Comparison of ENCODE assay signal across 8 mouse cellular contexts in genomic region chr4:142084936-142085563, GRCm38 (mm10). TPM values are rescaled to one million over a fixed set of nuclear protein-coding genes. Genes with fewer than 3 reads are reported as not detected.
A peak's percentile ranks its signal among the peaks of the same experiment; 100 is the strongest.
DNase-seq lines count a peak whose midpoint lies in the region; ATAC-seq and TF ChIP-seq lines count a peak whose summit lies in the region.

No protein-coding gene starts in this region.

- peaks cover 50% of the 10 kb centered on the region for H3K4me1 ChIP-seq in E14TG2a.4 (replicated peaks; ENCODE audit: low read depth, low read length)
- H3K4me1 ChIP-seq in hindbrain, embryonic 12.5 days, result peaks cover 23% of the 10 kb centered on the region
- peaks cover 31% of the 10 kb centered on the region for H3K4me1 ChIP-seq in liver, embryonic 13.5 days (replicated peaks)

- no peak for ATAC-seq in cerebellum, adult (ENCODE audit: insufficient number of reproducible peaks, low FRiP score, low TSS enrichment)
- ATAC-seq in hindbrain, embryonic 12.5 days (ENCODE audit: low FRiP score), result no peak
- no peak for ATAC-seq in liver, embryonic 13.5 days (ENCODE audit: low read depth)
- no peak for ATAC-seq in granulocyte monocyte progenitor cell, adult 5-6 weeks (replicated peaks; ENCODE audit: poor library complexity, severe bottlenecking)
- no peak for ATAC-seq in inflammation-experienced regulatory T-cells, adult 6 months

- H3K9me3 ChIP-seq in E14TG2a.4 (ENCODE audit: low read length), result no peaks in the 10 kb centered on the region
- no peaks in the 10 kb centered on the region for H3K9me3 ChIP-seq in hindbrain, embryonic 12.5 days (replicated peaks)
- H3K9me3 ChIP-seq in liver, embryonic 13.5 days (replicated peaks), result no peaks in the 10 kb centered on the region

- no peak overlapping the region for H3K27ac ChIP-seq in hindbrain, embryonic 12.5 days
- H3K27ac ChIP-seq in liver, embryonic 13.5 days, result peak overlapping the region; percentile 58

- peak; percentile 39 for DNase-seq in cerebellum, adult 11-12 months
- DNase-seq in liver, embryonic 13.5 days, result no peak
- DNase-seq in urinary bladder, postnatal 14 days (ENCODE audit: low spot score), result no peak

- peak overlapping the region; percentile 69; the same call in 1 of the 2 replicates for H3K9ac ChIP-seq in hindbrain, embryonic 12.5 days
- H3K9ac ChIP-seq in liver, embryonic 13.5 days, result peak overlapping the region; percentile 64; the same call in 1 of the 2 replicates

- peaks cover 5% of the 10 kb centered on the region for H3K27me3 ChIP-seq in E14TG2a.4 (ENCODE audit: insufficient read depth, low read length)
- peaks cover 63% of the 10 kb centered on the region for H3K27me3 ChIP-seq in hindbrain, embryonic 12.5 days
- H3K27me3 ChIP-seq in liver, embryonic 13.5 days, result peaks cover 51% of the 10 kb centered on the region

- H3K4me2 ChIP-seq in hindbrain, embryonic 12.5 days (replicated peaks), result peak overlapping the region; percentile 98
- H3K4me2 ChIP-seq in liver, embryonic 13.5 days, result peak overlapping the region; percentile 62

- H3K4me3 ChIP-seq in E14TG2a.4 (replicated peaks; ENCODE audit: low read length), result peak overlapping the region; percentile 88
- peak overlapping the region; percentile 66 for H3K4me3 ChIP-seq in hindbrain, embryonic 12.5 days
- H3K4me3 ChIP-seq in liver, embryonic 13.5 days (replicated peaks), result peak overlapping the region; percentile 57

- TF ChIP-seq CTCF in E14TG2a.4 (conservative IDR thresholded peaks at IDR 0.05; ENCODE audit: low read length), result peak; percentile 4; the same call in 1 of the 2 replicates

- WGBS in hindbrain, embryonic 12.5 days, result 5% methylated on average over 20 of the region's 20 CpGs
- WGBS in liver, embryonic 13.5 days (ENCODE audit: insufficient replicate concordance), result 8% methylated on average over 20 of the region's 20 CpGs

- H3K36me3 ChIP-seq in E14TG2a.4 (ENCODE audit: insufficient read depth, low read length), result 0 out of 2 replicates have a peak, but pooled peaks cover 3% of the 10 kb centered on the region
- no peaks in the 10 kb centered on the region for H3K36me3 ChIP-seq in hindbrain, embryonic 12.5 days
- no peaks in the 10 kb centered on the region for H3K36me3 ChIP-seq in liver, embryonic 13.5 days

RNA-seq across cellular contexts. Expression of gene Tmem51, which starts 0.9 kb away (rescaled TPM):
- polyA plus RNA-seq in hindbrain, embryonic 12.5 days (2016; fragmentation: Nextera tagmentation; extraction: Ambion mirVana), result 7.1 and 8.7 TPM in 2 replicates
- polyA plus RNA-seq in liver, embryonic 13.5 days (2015; fragmentation: Nextera tagmentation; extraction: Ambion mirVana), result 13.5 and 16.4 TPM in 2 replicates
- 0.41 TPM in 1 of 2 replicates, not detected in the other for total RNA-seq in granulocyte monocyte progenitor cell, adult 5-6 weeks (2014; fragmentation: Nextera tagmentation)
- 1.1 TPM in 1 of 2 replicates, not detected in the other for total RNA-seq in granulocyte monocyte progenitor cell, adult 5-6 weeks (2017)
- polyA plus RNA-seq in inflammation-experienced regulatory T-cells, adult 6 months (2017; shearing (Covaris generic)), result 1 to 10 TPM in 1 of 3 experiments, under 1 TPM in 2; 0.17 to 1.4 (median 0.50) TPM
